Mouse (Mus musculus) neural tube, embryonic 11.5 days (tissue): ENCODE measurements at regions not wholly inside any gene's neighbourhood (a gene's known extent, or its start where the extent isn't known, plus 50 kb on each side); places are given as distances from the start of the nearest gene placed in this dataset.

ENCODE experiments used
- ATAC-seq: fragments of 200-750 bp; cut with Nextera tagmentation; 2 replicates; pipeline ENCODE4 v1.8.0; 2017; ENCODE audit warnings: moderate number of reproducible peaks, mild to moderate bottlenecking, moderate TSS enrichment, moderate library complexity; ENCODE audit not compliant: insufficient read depth, low FRiP score, low TSS enrichment
- DNase-seq: peaks from one replicate; pipeline ENCODE4 v3.0.0-alpha.2; 2015; ENCODE audit warnings: low spot score
- H3K27ac ChIP-seq: fragments of 300-500 bp; sonication (generic); 2 replicates; pipeline ENCODE4 v1.5.1; 2014; ENCODE audit warnings: low read depth, mild to moderate bottlenecking, low read length
- H3K27me3 ChIP-seq: fragments of 300-500 bp; sonication (generic); 2 replicates; pipeline ENCODE4 v1.6.1; 2014; ENCODE audit warnings: mild to moderate bottlenecking, low read length, mixed read lengths; ENCODE audit not compliant: control insufficient read depth, insufficient read depth
- H3K36me3 ChIP-seq: fragments of 300-500 bp; sonication (generic); 2 replicates; pipeline ENCODE4 v1.6.1; 2014; ENCODE audit warnings: mild to moderate bottlenecking, low read length, moderate library complexity, mixed read lengths; ENCODE audit not compliant: control insufficient read depth, insufficient read depth
- H3K4me1 ChIP-seq: fragments of 300-500 bp; sonication (generic); 2 replicates; pipeline ENCODE4 v1.6.1; 2014; ENCODE audit warnings: low read length, mixed read lengths; ENCODE audit not compliant: control insufficient read depth, insufficient read depth
- H3K4me2 ChIP-seq: fragments of 300-500 bp; sonication (generic); 2 replicates; pipeline ENCODE4 v1.6.1; 2014; ENCODE audit warnings: low read depth, mild to moderate bottlenecking, moderate library complexity
- H3K4me3 ChIP-seq: fragments of 300-500 bp; sonication (generic); 2 replicates; pipeline ENCODE4 v1.5.1; 2014; ENCODE audit warnings: low read depth, low read length
- H3K9ac ChIP-seq: fragments of 300-500 bp; sonication (generic); 2 replicates; pipeline ENCODE4 v1.6.1; 2014; ENCODE audit warnings: mild to moderate bottlenecking, low read length
- H3K9me3 ChIP-seq: fragments of 300-500 bp; sonication (generic); 2 replicates; pipeline ENCODE4 v1.6.1; 2016; ENCODE audit warnings: low read length; ENCODE audit not compliant: control insufficient read depth
- WGBS: fragments of 180-500 bp; shearing (Covaris S2); extraction: QIAGEN DNeasy Blood & Tissue Kit; methylation state at CpG from one replicate; pipeline ENCODE4 v1.1.7; 2014; 5-methylcytosine and 5-hydroxymethylcytosine counted together

DNA sequence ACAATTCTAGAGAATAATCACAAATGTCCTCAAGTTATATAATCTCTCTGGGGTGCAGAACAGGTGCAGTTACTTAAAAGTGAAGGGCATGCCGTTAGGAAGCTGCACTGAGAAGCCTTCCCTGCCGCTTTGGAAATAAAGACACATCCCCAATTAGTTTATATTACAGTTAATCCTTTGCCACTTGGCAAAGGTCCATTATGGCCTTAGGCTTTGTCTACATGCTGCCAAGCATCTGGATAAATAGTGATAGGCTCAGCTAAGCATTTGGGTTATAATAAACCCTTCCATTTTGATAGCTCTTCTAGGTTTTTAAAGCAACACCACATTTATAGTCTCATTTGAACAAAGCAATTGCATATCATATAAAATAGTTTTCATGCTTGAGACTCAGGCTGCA, 625.6 kb downstream of the Klhl13 start:
- WGBS: 79% methylated on average over 2 of the region's 2 CpGs
- no peaks in the 10 kb centered on the region for H3K36me3 ChIP-seq
- H3K4me1 ChIP-seq: no peaks in the 10 kb centered on the region
- DNase-seq (no peak), ATAC-seq (no peak)
- no peak overlapping the region for H3K27ac ChIP-seq
- H3K27me3 ChIP-seq: no peaks in the 10 kb centered on the region
- H3K9me3 ChIP-seq: no peaks in the 10 kb centered on the region
- no peak overlapping the region for H3K4me3 ChIP-seq
- no peak overlapping the region for H3K4me2 ChIP-seq
- no peak overlapping the region for H3K9ac ChIP-seq

DNA sequence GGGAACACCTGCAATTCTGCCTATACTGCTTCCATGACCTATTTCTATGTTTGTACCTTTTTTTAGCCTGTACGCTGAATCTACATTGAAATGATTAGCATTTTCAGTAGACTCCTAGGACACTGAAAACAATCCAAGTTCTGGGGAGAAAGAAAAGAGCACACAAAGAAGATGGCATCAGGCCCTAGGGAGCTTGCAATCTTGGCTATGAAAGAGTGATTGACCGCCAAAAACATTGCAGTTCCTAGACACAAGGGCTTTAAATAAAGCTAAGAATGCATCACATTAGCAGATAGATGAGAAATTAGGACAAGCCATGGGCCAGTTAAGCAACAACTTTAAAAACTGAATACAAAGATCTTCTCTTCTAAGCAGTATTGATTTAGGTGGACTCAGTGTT, 666.7 kb downstream of the Klhl13 start:
- Histone ChIP-seq H3K36me3 (no peaks in the 10 kb centered on the region), H3K4me2 (no peak overlapping the region), H3K27ac (no peak overlapping the region), H3K4me3 (no peak overlapping the region), H3K9me3 (no peaks in the 10 kb centered on the region), H3K4me1 (no peaks in the 10 kb centered on the region), H3K9ac (no peak overlapping the region), H3K27me3 (no peaks in the 10 kb centered on the region)
- DNase-seq (no peak), ATAC-seq (no peak)
- WGBS: 95% methylated on average over 2 of the region's 2 CpGs

DNA sequence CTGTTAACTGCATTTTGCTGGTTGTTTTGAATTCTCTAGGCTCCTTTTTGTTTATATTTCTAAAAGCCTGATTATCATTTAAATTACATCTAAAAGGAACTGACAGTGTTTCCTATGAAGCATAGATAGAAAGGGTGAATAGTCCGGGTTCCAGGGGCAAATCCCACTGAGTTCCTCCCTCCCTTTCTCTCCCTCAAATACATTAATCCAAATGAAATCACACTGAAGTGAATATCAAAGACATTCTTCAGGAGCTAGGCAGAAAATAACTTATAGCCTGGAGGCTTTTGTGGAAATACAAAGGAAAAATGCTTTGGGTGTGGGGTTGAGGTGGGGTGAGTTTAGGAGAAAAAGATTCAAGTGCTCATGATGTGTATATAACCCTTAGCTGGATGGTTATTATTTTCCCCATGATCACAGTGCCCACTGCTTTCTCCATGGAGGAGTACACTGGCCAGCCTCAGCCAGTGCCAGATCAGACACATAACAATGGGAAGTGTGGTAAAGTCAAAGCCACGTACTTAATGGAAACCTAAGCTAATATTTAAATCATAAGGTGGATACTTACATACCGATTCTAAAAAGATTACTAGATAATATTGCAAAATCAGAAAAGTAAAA, 707.0 kb downstream of the Klhl13 start:
- Histone ChIP-seq H3K4me1 (no peaks in the 10 kb centered on the region), H3K9me3 (no peaks in the 10 kb centered on the region), H3K27me3 (no peaks in the 10 kb centered on the region), H3K4me3 (no peak overlapping the region), H3K27ac (no peak overlapping the region), H3K9ac (no peak overlapping the region), H3K4me2 (no peak overlapping the region), H3K36me3 (no peaks in the 10 kb centered on the region)
- 75% methylated on average over 3 of the region's 3 CpGs for WGBS
- DNase-seq: no peak
- no peak for ATAC-seq
